Mouse (Mus musculus) testis, adult 2 months (tissue): ENCODE measurements at regions not wholly inside any gene's neighbourhood (a gene's known extent, or its start where the extent isn't known, plus 50 kb on each side); places are given as distances from the start of the nearest gene placed in this dataset.

Experiments used
- CTCF ChIP-seq: fragments of 200-500 bp; IDR thresholded peaks from 2 replicates; pipeline ENCODE4 v1.5.1; 2012; ENCODE audit warnings: low read depth, mild to moderate bottlenecking, inconsistent platforms, low read length, moderate library complexity; ENCODE audit not compliant: control insufficient read depth, insufficient read depth, insufficient replicate concordance
- POLR2A ChIP-seq: fragments of 200-500 bp; IDR thresholded peaks from 2 replicates; pipeline ENCODE4 v1.6.1; 2012; ENCODE audit warnings: low read depth, mild to moderate bottlenecking, inconsistent platforms, low read length, moderate library complexity; ENCODE audit not compliant: control insufficient read depth

DNA sequence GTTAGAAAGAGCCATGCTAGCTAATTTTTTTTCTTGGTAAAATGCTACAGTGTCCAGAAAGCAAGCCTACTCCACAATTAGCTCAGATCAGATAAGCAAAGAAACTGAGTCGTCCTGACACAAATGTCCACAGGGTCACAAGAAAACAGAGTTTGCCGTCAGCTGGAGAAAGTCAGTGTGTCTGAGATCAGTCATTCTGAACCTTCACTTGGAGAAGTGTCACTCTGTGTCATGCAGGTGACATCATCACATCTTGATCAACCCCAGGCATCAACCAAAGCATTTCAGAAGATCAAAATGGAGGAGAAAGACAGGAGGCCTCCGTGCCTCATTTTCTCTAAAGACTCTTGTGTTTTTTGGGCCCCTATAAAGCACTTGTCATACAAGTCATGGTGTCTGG is 121.5 kb upstream of the Cdk6 start:
- no peak for TF ChIP-seq CTCF
- no peak for TF ChIP-seq POLR2A
